ENCODE assay signal across 8 mouse cellular contexts in genomic region chr6:56714186-56714573, GRCm38 (mm10). TPM values are rescaled to one million over a fixed set of nuclear protein-coding genes. Genes with fewer than 3 reads are reported as not detected.
DNase-seq lines count a peak whose midpoint lies in the region; ATAC-seq and TF ChIP-seq lines count a peak whose summit lies in the region.

No protein-coding gene starts in this region.

- 45% methylated on average over 7 of the region's 7 CpGs for WGBS in cerebellum, adult 2 months
- 40% methylated on average over 7 of the region's 7 CpGs for WGBS in lung, postnatal 0 days
- WGBS in limb, embryonic 13.5 days: 54% methylated on average over 7 of the region's 7 CpGs
- WGBS in small intestine, adult 2 months: 23% methylated on average over 7 of the region's 7 CpGs

- no peak for TF ChIP-seq POLR2A in cerebellum, adult 2 months (IDR thresholded peaks at IDR 0.05; ENCODE audit: borderline replicate concordance, insufficient read depth, low read length)
- TF ChIP-seq POLR2A in small intestine, adult 2 months (IDR thresholded peaks at IDR 0.05; ENCODE audit: low read depth, low read length): no peak

- no peak overlapping the region for H3K27ac ChIP-seq in cerebellum, adult 2 months (ENCODE audit: insufficient read depth, low read length)
- H3K27ac ChIP-seq in lung, postnatal 0 days (ENCODE audit: low read length): peak overlapping the region; percentile 94; the same call in 1 of the 2 replicates
- peak overlapping the region; percentile 94; the same call in 1 of the 2 replicates for H3K27ac ChIP-seq in limb, embryonic 13.5 days
- H3K27ac ChIP-seq in small intestine, adult 2 months (ENCODE audit: insufficient read depth, low read depth, low read length): no peak overlapping the region

- H3K9me3 ChIP-seq in lung, postnatal 0 days (ENCODE audit: low read length): no peaks in the 10 kb centered on the region
- no peaks in the 10 kb centered on the region for H3K9me3 ChIP-seq in limb, embryonic 13.5 days

- H3K4me1 ChIP-seq in cerebellum, adult 2 months (ENCODE audit: control insufficient read depth, insufficient read depth, low read length): no peaks in the 10 kb centered on the region
- no peaks in the 10 kb centered on the region for H3K4me1 ChIP-seq in lung, postnatal 0 days (ENCODE audit: insufficient read depth, low read depth, low read length)
- H3K4me1 ChIP-seq in limb, embryonic 13.5 days: peaks cover 9% of the 10 kb centered on the region
- H3K4me1 ChIP-seq in small intestine, adult 2 months (ENCODE audit: control insufficient read depth, insufficient read depth, insufficient read length, low read length): peaks cover 4% of the 10 kb centered on the region; the same call in 1 of the 2 replicates

- TF ChIP-seq CTCF in cerebellum, adult 2 months (IDR thresholded peaks at IDR 0.05; ENCODE audit: borderline replicate concordance, insufficient read depth, low read depth, low read length): no peak
- no peak for TF ChIP-seq CTCF in lung, postnatal 0 days (IDR thresholded peaks at IDR 0.05)
- no peak for TF ChIP-seq CTCF in small intestine, adult 2 months (IDR thresholded peaks at IDR 0.05; ENCODE audit: extremely low read depth, insufficient read length, insufficient replicate concordance, low read depth, low read length)

- ATAC-seq in lung, postnatal 0 days: no peak
- no peak for ATAC-seq in limb, embryonic 13.5 days (ENCODE audit: low FRiP score, low read depth)

- H3K4me2 ChIP-seq in lung, postnatal 0 days (replicated peaks; ENCODE audit: low read depth, low read length): peak overlapping the region; percentile 72
- H3K4me2 ChIP-seq in limb, embryonic 13.5 days (replicated peaks): peak overlapping the region; percentile 73

- H3K36me3 ChIP-seq in lung, postnatal 0 days (ENCODE audit: insufficient read depth, low read length): no peaks in the 10 kb centered on the region
- no peaks in the 10 kb centered on the region for H3K36me3 ChIP-seq in limb, embryonic 13.5 days
- no peaks in the 10 kb centered on the region for H3K36me3 ChIP-seq in small intestine, adult 2 months (ENCODE audit: control insufficient read depth, insufficient read depth, low read length)

- peak overlapping the region; percentile 79 for H3K4me3 ChIP-seq in cerebellum, adult 2 months (replicated peaks; ENCODE audit: insufficient read depth, low read depth, low read length)
- H3K4me3 ChIP-seq in lung, postnatal 0 days (ENCODE audit: low read depth, low read length): peak overlapping the region; percentile 90
- peak overlapping the region; percentile 72 for H3K4me3 ChIP-seq in limb, embryonic 13.5 days
- H3K4me3 ChIP-seq in small intestine, adult 2 months (ENCODE audit: low read depth, low read length): peak overlapping the region; percentile 53

- no peaks in the 10 kb centered on the region for H3K27me3 ChIP-seq in cerebellum, adult 2 months (ENCODE audit: control insufficient read depth, insufficient read depth, low read length)
- H3K27me3 ChIP-seq in lung, postnatal 0 days (replicated peaks; ENCODE audit: insufficient read depth, low read length): no peaks in the 10 kb centered on the region
- no peaks in the 10 kb centered on the region for H3K27me3 ChIP-seq in limb, embryonic 13.5 days
- H3K27me3 ChIP-seq in small intestine, adult 2 months (ENCODE audit: control insufficient read depth, insufficient read depth, low read length): no peaks in the 10 kb centered on the region

- no peak for DNase-seq in cerebellum, adult 2 months
- no peak for DNase-seq in cerebellum, postnatal 25 days
- DNase-seq in lung, postnatal 0 days (ENCODE audit: low spot score): no peak
- no peak for DNase-seq in lung, postnatal 4 days
- no peak for DNase-seq in adrenal gland, adult (ENCODE audit: inconsistent age in 2 of 2, low spot score in 1 of 2)
- no peak for DNase-seq in thymus, postnatal 4 days

- TF ChIP-seq EP300 in lung, postnatal 0 days (IDR thresholded peaks at IDR 0.05): no peak

- no peak overlapping the region for H3K9ac ChIP-seq in lung, postnatal 0 days (replicated peaks; ENCODE audit: low read depth)
- no peak overlapping the region for H3K9ac ChIP-seq in limb, embryonic 13.5 days

RNA-seq across cellular contexts. Expression of gene Avl9, which starts 0.5 kb away (rescaled TPM):
- 20.8 and 21.2 TPM in 2 replicates for polyA plus RNA-seq in cerebellum, adult 2 months (2012; rRNA removed)
- 9.6 and 10.2 TPM in 2 replicates for polyA plus RNA-seq in lung, postnatal 0 days (2015; fragmentation: Nextera tagmentation; extraction: Ambion mirVana)
- polyA plus RNA-seq in limb, embryonic 13.5 days (2015; fragmentation: Nextera tagmentation; extraction: Ambion mirVana): 11.6 and 13.7 TPM in 2 replicates
- polyA plus RNA-seq in small intestine, adult 2 months (2012; rRNA removed): 4.3 TPM in 2 replicates

RNA-seq across cellular contexts. Expression of gene Lsm5, which starts 9.7 kb away (rescaled TPM):
- 25.7 and 28.4 TPM in 2 replicates for polyA plus RNA-seq in cerebellum, adult 2 months (2012; rRNA removed)
- 68.0 and 70.7 TPM in 2 replicates for polyA plus RNA-seq in lung, postnatal 0 days (2015; fragmentation: Nextera tagmentation; extraction: Ambion mirVana)
- 159 and 162 TPM in 2 replicates for polyA plus RNA-seq in limb, embryonic 13.5 days (2015; fragmentation: Nextera tagmentation; extraction: Ambion mirVana)
- polyA plus RNA-seq in small intestine, adult 2 months (2012; rRNA removed): not detected in 2 replicates

Comparison
In these comparisons a context has a peak if more than half of its experiments do, and no peak if none do; other contexts are left out.
1. H3K27ac ChIP-seq: peak in lung, postnatal 0 days (single experiment) and limb, embryonic 13.5 days (single experiment); none in cerebellum, adult 2 months (single experiment) and small intestine, adult 2 months (single experiment).
2. RNA of gene Lsm5, which starts 9.7 kb away (polyA plus RNA-seq): 159 to 162 TPM in limb, embryonic 13.5 days, 68.0 to 70.7 TPM in lung, postnatal 0 days and 25.7 to 28.4 TPM in cerebellum, adult 2 months; not detected in small intestine, adult 2 months; every median in the first group is over 10 times any median in the second.
3. Peak in every context shown above with its lines, with median percentiles within 50 percentile points of each other: H3K4me3 ChIP-seq.